8 mouse cellular contexts compared by ENCODE assay signal in the genomic region with DNA sequence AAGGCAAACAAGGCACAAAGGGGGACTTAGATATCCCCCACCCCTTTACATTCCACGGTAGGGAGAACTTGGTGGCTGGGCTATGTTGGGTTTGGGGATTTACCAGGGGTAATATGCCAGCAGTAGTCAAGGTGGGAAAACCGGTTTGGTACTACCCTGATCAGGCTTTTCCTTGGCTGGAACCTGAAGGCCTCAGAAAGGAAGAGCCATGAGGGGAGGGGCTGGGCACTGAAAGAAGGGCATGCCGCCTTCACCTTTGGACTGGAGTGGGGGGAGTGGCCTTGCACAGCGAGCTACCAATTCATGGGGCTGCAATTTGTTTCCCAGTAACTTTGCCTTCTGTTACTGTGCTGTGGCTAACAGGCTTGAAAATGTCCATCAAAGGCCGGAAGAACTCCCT. TPM values are rescaled to one million over a fixed set of nuclear protein-coding genes. Genes with fewer than 3 reads are reported as not detected.
A peak's percentile ranks its signal among the peaks of the same experiment; 100 is the strongest.
DNase-seq lines count a peak whose midpoint lies in the region; ATAC-seq and TF ChIP-seq lines count a peak whose summit lies in the region.

No protein-coding gene starts in this region.

- H3K36me3 ChIP-seq in intestine, postnatal 0 days (ENCODE audit: control insufficient read depth, insufficient read depth) = no peaks in the 10 kb centered on the region; the same call in 1 of the 2 replicates

- peak; percentile 57 for DNase-seq in adrenal gland, postnatal 10 days
- no peak for DNase-seq in adrenal gland, adult 18-20 months (ENCODE audit: low spot score in 2 of 2)
- DNase-seq in R1 (ENCODE audit: low read depth, low spot score) = peak; percentile 51
- peak; percentile 61 for DNase-seq in lung, postnatal 10 days
- DNase-seq in spleen, adult 18-20 months = no peak
- no peak for DNase-seq in frontal cortex, postnatal 36 days (ENCODE audit: low spot score in 2 of 2)
- DNase-seq in spleen, adult 12 weeks (ENCODE audit: low spot score) = no peak

- peak overlapping the region; percentile 96 for H3K4me2 ChIP-seq in intestine, postnatal 0 days (replicated peaks; ENCODE audit: low read depth)

- 35% methylated on average over 5 of the region's 5 CpGs for WGBS in intestine, postnatal 0 days

- H3K9ac ChIP-seq in intestine, postnatal 0 days (ENCODE audit: low read depth, low read length) = peak overlapping the region; percentile 22; the same call in 1 of the 2 replicates

- peak; percentile 66 for ATAC-seq in intestine, postnatal 0 days

- peak overlapping the region; percentile 83 for H3K27ac ChIP-seq in intestine, postnatal 0 days (ENCODE audit: low read depth, low read length)

- H3K9me3 ChIP-seq in intestine, postnatal 0 days (ENCODE audit: control insufficient read depth) = no peaks in the 10 kb centered on the region

- peaks cover 20% of the 10 kb centered on the region for H3K4me1 ChIP-seq in intestine, postnatal 0 days (replicated peaks; ENCODE audit: control insufficient read depth, insufficient read depth, low read length)

- peak overlapping the region; percentile 65 for H3K4me3 ChIP-seq in intestine, postnatal 0 days (ENCODE audit: low read depth, low read length)

- H3K27me3 ChIP-seq in intestine, postnatal 0 days (replicated peaks; ENCODE audit: control insufficient read depth, insufficient read depth, low read length) = no peaks in the 10 kb centered on the region

- no peak for TF ChIP-seq CTCF in intestine, postnatal 0 days (IDR thresholded peaks at IDR 0.05; ENCODE audit: low read depth)

RNA-seq across cellular contexts. Expression of gene Cenpb, which starts 3.4 kb away (rescaled TPM):
- 10 to 100 TPM; 76.2 to 86.6 TPM for total RNA-seq in adrenal gland, postnatal 10 days (2021)
- 10 to 100 TPM; 51.3 to 63.4 TPM for total RNA-seq in adrenal gland, adult 18-20 months (2021)
- 15.9 and 17.4 TPM in 2 replicates for polyA plus RNA-seq in intestine, postnatal 0 days (2015; fragmentation: Nextera tagmentation; extraction: Ambion mirVana)

RNA-seq across cellular contexts. Expression of gene Cdc25b, which starts 10.3 kb away (rescaled TPM):
- 10 to 100 TPM; 13.6 to 22.4 TPM for total RNA-seq in adrenal gland, postnatal 10 days (2021)
- total RNA-seq in adrenal gland, adult 18-20 months (2021) = 1 to 10 TPM; 4.2 to 5.2 TPM
- polyA plus RNA-seq in intestine, postnatal 0 days (2015; fragmentation: Nextera tagmentation; extraction: Ambion mirVana) = 10.9 and 12.4 TPM in 2 replicates

RNA-seq across cellular contexts. Expression of gene Spef1, which starts 10.6 kb away (rescaled TPM):
- 10 to 100 TPM in 1 of 2 experiments, 1 to 10 TPM in 1; 7.4 to 10.5 TPM for total RNA-seq in adrenal gland, postnatal 10 days (2021)
- 1 to 10 TPM; 4.5 to 5.6 TPM for total RNA-seq in adrenal gland, adult 18-20 months (2021)
- polyA plus RNA-seq in intestine, postnatal 0 days (2015; fragmentation: Nextera tagmentation; extraction: Ambion mirVana) = 2.0 and 2.1 TPM in 2 replicates

RNA-seq across cellular contexts. Expression of gene 1700037H04Rik, which starts 16.6 kb away (rescaled TPM):
- total RNA-seq in adrenal gland, postnatal 10 days (2021) = 10 to 100 TPM; 82.0 to 96.4 TPM
- total RNA-seq in adrenal gland, adult 18-20 months (2021) = 100 to 1,000 TPM; 103 to 273 TPM
- polyA plus RNA-seq in intestine, postnatal 0 days (2015; fragmentation: Nextera tagmentation; extraction: Ambion mirVana) = 145 and 164 TPM in 2 replicates

RNA-seq across cellular contexts. Expression of gene Ap5s1, which starts 30.4 kb away (rescaled TPM):
- 10 to 100 TPM; 16.9 to 25.8 TPM for total RNA-seq in adrenal gland, postnatal 10 days (2021)
- 10 to 100 TPM; 14.9 to 16.3 TPM for total RNA-seq in adrenal gland, adult 18-20 months (2021)
- 37.3 and 37.5 TPM in 2 replicates for polyA plus RNA-seq in intestine, postnatal 0 days (2015; fragmentation: Nextera tagmentation; extraction: Ambion mirVana)

Comparison
In these comparisons a context has a peak if more than half of its experiments do, and no peak if none do; other contexts are left out.
1. DNase-seq: peak in adrenal gland, postnatal 10 days (single experiment), R1 (single experiment) and lung, postnatal 10 days (single experiment); none in adrenal gland, adult 18-20 months (0 of 2), spleen, adult 18-20 months (0 of 2), frontal cortex, postnatal 36 days (0 of 2) and spleen, adult 12 weeks (single experiment).